Mouse (Mus musculus): ENCODE measurements around the gene Nosip.
A peak's percentile ranks its signal among the peaks of the same experiment; 100 is the strongest.

The Nosip gene

GRCm38 (mm10) chr7:45033722-45034359, 28.4 kb upstream of the Nosip start:
- no peak for DNase-seq (ENCODE audit: extremely low spot score, low read depth, low spot score)

DNA sequence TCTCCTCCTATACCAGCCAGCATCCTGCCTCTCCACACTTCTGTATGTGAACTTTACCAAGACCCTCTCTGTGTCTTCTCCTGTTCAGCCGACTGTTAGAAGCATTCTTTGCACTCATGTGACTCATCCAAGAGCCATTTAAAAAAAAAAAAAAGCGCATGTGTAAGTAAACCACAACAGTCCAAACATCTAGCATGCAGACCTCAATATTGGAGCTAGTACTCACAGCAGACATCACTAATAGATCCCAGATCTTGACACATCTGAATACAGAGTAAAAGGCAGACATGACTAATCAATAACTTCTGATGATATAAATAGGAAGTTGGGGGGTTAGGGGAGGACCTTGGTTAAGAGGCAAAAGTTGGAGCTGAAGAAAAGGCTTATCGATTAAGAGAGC, 26.6 kb upstream of the Nosip start:
- no peak for DNase-seq (ENCODE audit: extremely low spot score, low read depth, low spot score)

DNA sequence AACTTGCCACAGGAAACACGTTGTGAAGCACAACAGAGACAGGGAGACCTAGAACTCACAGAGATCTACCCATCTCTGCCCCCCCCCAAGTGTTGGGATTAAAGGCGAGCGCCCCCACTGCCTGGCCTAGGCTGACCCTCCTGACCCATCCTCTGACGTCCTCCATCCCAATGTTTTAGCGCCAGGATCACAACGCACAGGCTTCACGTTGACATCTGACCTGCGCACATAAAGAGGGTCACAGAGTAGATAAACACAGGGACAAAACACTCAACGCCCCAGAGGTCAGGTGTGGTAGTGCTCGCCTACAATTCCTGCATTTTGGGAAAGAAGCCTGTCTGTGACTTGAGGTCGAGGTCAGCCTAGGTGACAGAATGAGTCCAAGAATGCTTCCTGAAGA, 25.5 kb upstream of the Nosip start:
- no peak for DNase-seq (ENCODE audit: extremely low spot score, low read depth, low spot score)

- no peak for DNase-seq (ENCODE audit: extremely low spot score, low read depth, low spot score)
These were observed 24.4 kb upstream of the Nosip start for GRCm38 (mm10) chr7:45037720-45038361.

- DNase-seq (ENCODE audit: extremely low spot score, low read depth, low spot score) = no peak
These were observed 23.8 kb upstream of the Nosip start for GRCm38 (mm10) chr7:45038411-45038810.

DNA sequence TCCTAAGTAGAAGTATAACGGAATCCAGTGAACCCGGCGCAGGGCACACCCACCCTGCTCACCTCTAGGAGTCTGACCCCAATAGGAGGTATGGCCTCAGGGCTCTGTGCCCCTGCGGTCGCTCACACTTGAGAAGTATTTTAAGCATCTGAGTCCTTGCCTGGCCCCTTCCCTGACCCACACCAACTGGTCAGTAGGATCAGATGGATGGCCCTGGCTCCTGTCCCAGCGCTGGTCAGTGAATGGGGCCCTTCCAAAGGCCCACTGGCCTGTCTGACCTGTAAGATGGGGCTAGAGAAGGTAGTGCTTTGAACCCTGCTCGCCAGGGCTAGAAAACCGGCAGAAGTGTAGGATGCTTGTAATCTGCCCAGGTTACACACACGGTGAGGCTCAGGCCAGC, 21.4 kb upstream of the Nosip start:
- no peak for DNase-seq (ENCODE audit: extremely low spot score, low read depth, low spot score)

GRCm38 (mm10) chr7:45043307-45043706, 18.9 kb upstream of the Nosip start:
- DNase-seq (ENCODE audit: extremely low spot score, low read depth, low spot score) = no peak

DNA sequence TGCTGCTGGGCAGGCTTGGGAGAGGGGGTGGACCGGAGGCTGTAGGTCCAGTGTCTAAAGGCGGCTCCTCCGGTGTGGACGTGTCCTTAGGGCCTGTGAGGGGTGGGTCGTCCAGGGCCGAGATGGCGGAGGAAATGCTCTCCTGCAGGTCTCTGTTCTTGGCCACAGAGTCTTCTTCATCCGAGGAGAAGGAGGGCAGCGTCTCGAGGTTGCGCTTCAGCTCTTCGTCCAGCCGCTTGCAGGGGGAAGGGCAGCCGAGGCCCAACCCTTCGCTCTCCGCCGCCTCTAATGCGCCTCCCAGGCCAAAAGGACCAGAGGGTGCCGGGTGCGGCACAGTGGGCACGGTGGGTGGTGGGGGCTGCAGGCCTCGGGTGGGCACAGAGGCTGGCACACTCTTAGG, 16.5 kb upstream of the Nosip start:
- DNase-seq (ENCODE audit: extremely low spot score, low read depth, low spot score) = no peak

DNA sequence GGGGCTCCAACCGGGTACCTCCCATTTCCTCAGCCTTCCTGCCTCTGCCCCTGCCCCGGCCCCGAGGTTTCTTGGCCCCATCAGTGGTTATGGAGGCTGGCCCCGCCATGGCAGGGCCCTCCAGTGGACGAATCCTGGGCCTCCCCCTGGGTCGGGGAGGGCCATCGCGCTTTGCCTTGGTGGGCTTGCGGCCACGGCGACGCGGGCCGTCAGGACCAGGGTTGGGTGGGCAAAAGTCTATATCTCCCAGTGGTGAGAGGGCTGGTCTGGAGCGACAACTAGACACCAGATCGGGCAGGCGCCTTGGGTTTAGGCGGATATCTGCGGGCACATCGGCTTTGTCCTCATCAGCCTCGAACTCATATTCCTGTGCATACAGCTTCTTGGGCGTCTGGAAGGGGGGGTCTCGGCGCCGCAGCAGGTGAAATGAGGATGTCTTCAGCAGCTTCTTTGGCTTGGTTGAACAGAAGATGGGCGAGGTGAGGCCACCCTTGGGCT, 15.3 kb upstream of the Nosip start:
- DNase-seq (ENCODE audit: extremely low spot score, low read depth, low spot score) = no peak

- DNase-seq (ENCODE audit: extremely low spot score, low read depth, low spot score) = no peak
These were observed 14.7 kb upstream of the Nosip start for GRCm38 (mm10) chr7:45047491-45047890.

- DNase-seq (ENCODE audit: extremely low spot score, low read depth, low spot score) = no peak
These were observed 14.0 kb upstream of the Nosip start for GRCm38 (mm10) chr7:45048001-45048890.

DNA sequence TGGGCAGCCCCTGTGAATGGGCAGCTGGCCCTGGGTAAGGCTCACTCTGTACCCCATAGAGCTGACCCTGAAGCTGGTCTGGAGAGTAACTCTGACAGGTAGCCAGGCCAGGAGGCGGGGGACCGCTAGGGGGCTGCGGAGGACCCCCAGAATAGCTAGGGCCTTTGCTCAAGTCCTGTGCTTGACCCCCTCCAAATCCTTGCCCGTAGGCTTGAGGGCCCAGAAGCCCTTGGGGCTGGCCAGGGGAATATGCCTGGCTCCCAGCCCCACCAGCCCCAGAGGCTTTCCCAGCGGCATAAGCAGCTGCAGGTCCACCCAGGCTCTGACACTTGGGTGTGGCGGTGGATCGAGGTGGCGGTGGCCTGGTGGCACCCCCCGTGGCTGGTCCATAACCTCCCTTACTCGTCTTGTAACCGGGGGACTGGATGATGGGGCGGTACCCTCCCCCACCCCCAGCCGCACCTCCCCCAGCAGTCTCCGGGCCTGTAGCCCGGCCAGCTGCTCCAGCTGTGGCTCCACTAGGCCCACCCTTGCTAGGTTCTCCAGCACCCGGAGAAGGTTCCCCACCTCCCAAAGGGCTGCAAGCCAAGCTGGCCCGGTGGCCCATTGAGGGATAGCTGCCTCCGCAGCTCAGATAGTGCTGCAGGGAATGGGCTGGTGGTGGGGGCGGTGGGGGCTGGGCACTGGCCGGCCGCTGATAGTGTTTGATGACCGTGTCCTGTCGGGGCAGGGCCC, 13.1 kb upstream of the Nosip start:
- DNase-seq (ENCODE audit: extremely low spot score, low read depth, low spot score) = no peak

DNA sequence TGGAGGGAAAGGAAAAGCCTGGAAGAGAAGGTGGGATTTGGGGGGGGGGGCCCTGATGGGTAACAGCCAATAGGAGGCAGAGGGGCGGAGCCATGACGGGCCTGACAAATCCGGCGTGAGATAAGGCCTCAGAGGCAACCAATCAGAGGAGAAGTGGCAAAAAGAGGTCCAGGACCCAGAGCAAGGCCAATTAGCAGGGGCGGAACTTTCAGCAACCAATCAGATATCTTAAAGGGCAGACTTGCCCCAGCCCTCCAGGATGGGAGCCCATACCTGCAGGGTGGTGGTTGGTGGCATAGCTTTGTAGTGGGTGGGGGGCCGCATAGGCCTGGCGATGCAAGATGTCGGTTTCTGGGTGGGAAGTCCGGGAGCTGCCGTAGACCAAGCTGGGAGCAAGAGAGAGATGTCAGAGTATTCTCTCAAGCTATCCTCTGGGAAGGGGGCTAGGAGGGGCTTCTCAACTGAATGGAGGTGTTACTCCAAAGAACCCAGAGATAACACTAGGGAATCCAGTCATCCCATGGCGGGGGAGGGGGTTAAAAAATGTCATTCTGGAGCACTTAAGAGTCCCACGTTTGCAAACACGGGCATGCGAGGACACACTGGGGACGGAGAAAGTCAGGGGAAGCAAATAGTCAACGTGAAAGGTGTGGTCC, 11.2 kb upstream of the Nosip start:
- DNase-seq (ENCODE audit: extremely low spot score, low read depth, low spot score) = peak; percentile 80

DNA sequence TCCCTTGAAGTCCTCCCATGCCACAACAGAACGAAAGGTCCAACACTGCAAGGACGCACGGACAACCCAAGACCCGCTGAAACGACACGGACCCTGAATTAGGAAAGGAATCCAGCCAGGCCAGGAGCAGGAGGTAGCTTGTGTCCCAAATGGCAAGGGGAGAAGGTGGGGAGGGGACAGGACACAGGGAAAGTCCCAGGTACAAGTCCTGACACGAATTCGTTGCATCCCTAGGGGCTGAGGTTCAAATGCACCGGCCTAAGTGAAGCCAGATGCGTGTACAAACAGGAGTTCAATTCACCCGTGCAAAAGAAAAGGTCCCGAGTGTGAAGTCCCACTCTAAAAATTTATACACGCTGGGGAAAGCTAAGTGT, 10.6 kb upstream of the Nosip start:
- no peak for DNase-seq (ENCODE audit: extremely low spot score, low read depth, low spot score)

- no peak for DNase-seq (ENCODE audit: extremely low spot score, low read depth, low spot score)
These were observed 9.9 kb upstream of the Nosip start for GRCm38 (mm10) chr7:45052181-45052861.

- no peak for DNase-seq (ENCODE audit: extremely low spot score, low read depth, low spot score)
These were observed 9.4 kb upstream of the Nosip start, which contains the start of gene Prr12 for GRCm38 (mm10) chr7:45052862-45053116. TSS of gene Prr12 (minus strand) at chr7:45052881.

DNA sequence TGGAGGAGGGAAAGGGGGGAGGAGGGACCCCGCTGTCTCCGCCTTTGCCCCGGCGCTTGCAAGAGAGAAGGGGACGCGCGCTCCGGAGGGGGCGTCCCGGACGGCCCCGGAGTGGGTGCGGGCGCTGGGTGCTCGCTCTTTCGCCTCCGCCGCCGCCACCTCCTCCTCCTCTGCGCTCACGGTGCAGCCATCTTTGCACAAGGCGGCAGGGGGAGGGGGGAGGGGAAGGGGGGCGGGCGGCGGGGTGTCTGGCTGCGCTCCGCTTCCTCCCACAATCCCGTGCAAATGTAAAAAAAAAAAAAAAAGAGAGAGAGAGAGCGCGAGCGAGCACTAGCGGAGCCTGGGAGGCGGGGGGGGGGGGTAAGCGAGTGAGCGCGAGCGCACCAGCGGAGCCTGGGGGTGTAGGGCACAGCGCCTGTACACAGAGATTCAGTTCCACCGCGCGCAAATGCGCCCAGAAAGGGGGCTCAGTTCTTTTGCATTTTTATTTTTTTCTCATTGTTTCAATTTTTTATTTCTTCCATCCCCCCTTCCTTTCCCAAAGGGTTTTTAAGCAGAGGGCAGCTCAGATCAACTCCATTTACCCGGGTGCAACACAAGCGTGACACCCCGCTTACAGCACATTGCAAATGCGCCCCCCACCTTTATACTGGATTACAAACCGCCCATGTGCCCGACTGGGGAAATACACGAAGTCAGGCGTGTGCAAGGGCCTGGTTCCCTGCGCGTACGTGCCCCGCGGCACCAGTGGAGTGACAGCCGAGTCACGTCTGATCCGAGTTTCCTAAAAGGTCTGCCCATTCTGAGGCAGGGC, 8.9 kb upstream of the Nosip start:
- no peak for DNase-seq (ENCODE audit: extremely low spot score, low read depth, low spot score)

DNA sequence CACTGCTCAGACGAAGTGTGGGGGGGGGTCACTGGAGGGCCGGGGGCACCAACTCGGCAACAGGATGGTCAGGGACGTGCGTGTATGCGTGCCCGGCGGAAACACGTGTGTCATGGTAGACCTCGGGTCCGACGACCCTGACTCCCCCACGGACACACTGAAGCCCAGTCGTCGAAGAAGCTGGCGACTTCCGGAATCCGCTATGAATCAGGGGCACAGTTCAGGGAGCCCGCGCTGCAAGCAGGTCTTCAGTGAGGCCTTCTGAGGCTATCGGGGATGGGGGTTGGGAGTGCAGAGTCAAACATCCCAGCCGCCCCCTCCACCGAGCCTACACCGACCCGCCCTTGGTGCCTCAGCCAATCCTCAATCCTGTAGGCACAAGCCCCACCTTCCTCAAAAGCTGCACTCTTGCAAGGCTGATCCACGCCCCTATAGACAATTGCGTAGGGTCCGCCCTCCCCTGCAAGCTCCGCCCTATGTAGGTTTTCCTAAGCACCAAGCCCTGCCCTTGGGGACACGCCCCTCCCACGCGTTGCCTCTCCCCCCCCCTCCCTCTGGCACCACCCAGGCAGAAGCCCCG, 8.2 kb upstream of the Nosip start:
- DNase-seq (ENCODE audit: extremely low spot score, low read depth, low spot score) = no peak

DNA sequence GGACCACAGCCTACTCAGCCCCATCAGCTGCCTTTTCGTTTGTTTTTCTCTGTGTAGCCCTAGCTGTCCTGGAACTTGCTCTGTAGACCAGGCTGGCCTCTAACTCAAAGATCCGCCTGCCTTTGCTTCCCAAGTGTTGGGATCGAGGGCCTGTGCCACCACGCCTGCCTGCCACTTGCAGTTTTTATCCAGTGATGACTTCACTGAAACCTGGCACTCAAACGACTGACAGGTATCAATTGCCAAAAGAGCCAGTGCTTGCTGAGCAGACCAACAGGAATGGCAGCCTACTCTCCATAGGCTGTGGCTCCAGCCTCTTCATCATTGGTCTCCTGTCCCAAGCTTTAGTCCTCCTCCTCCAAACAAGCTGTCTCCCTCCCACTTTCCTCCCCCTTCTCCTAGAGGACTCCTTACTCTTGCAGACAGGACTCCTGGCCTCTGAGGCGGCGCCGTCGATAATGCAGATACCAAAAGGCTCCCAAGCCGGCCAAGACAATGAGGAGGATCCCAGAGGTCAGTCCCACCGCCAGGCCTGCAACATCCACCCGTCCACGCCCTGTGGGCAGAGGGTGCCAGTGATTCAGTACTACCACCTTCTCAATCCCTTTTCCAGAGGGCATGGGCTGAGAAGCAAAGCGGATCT, 5.8 kb upstream of the Nosip start:
- DNase-seq (ENCODE audit: extremely low spot score, low read depth, low spot score) = no peak
